Mouse (Mus musculus) heart, postnatal 14 days (tissue): ENCODE results near the gene Myo10. TPM values are rescaled to one million over a fixed set of nuclear protein-coding genes. Genes with fewer than 3 reads are reported as not detected.

Experiments
- DNase-seq, 2 experiments: peaks; one replicate each; pipeline ENCODE4 v3.0.0; 2021 to 2022
- intact Hi-C: fragments of 180-260 bp; cut with DNase I; formaldehyde crosslinking; loops from one replicate; pipeline ENCODE4 v1.15.1; 2025
- total RNA-seq, 2 experiments: library from RNA; stranded (reverse); gene quantifications; 2 replicates each; pipeline ENCODE4 v1.2.3; 2021

The Myo10 gene
- total RNA-seq, 2 experiments from 2014 or later, result 64.7 to 66.9 TPM

GRCm38 (mm10) chr15:25642214-25643058 is 20.1 kb downstream of the Myo10 start:
- intact Hi-C loops, result no loop called here
- DNase-seq, result peak in 1 of 2 experiments; percentile 16

GRCm38 (mm10) chr15:25645862-25646261 is 23.5 kb downstream of the Myo10 start:
- intact Hi-C loops, result no loop called here
- DNase-seq, result no peak

- intact Hi-C loops, result no loop called here
- DNase-seq, result no peak
These were observed 26.0 kb downstream of the Myo10 start for GRCm38 (mm10) chr15:25648287-25648686.

- intact Hi-C loops, result no loop called here
- DNase-seq, result peak; percentile 22 to 51
These were observed 28.0 kb downstream of the Myo10 start for GRCm38 (mm10) chr15:25650371-25650770.

- intact Hi-C loops, result no loop called here
- DNase-seq, result no peak
These were observed 29.5 kb downstream of the Myo10 start for GRCm38 (mm10) chr15:25651820-25652219.

- intact Hi-C loops, result no loop called here
- DNase-seq, result no peak
These were observed 30.0 kb downstream of the Myo10 start for GRCm38 (mm10) chr15:25652368-25652767.

- intact Hi-C loops, result no loop called here
- DNase-seq, result no peak
These were observed 30.6 kb downstream of the Myo10 start for GRCm38 (mm10) chr15:25652933-25653332.

- intact Hi-C loops, result no loop called here
- no peak for DNase-seq
These were observed 31.4 kb downstream of the Myo10 start for GRCm38 (mm10) chr15:25653680-25654079.

- intact Hi-C loops, result no loop called here
- no peak for DNase-seq
These were observed 40.7 kb downstream of the Myo10 start for GRCm38 (mm10) chr15:25662833-25663519.

- no peak for DNase-seq
- intact Hi-C loops, result loop anchor here (5.0 kb wide), 1 partner anchor 42 kb away; no protein-coding TSS in a partner anchor
These were observed 47.2 kb downstream of the Myo10 start for GRCm38 (mm10) chr15:25669283-25670247.

GRCm38 (mm10) chr15:25673231-25673980 is 51.1 kb downstream of the Myo10 start:
- DNase-seq, result no peak
- intact Hi-C loops, result loop anchor here (5.0 kb wide), 1 partner anchor 46 kb away; no protein-coding TSS in a partner anchor

- DNase-seq, result no peak
- intact Hi-C loops, result loop anchor here (5.0 kb wide), 1 partner anchor 47 kb away; no protein-coding TSS in a partner anchor
These were observed 52.0 kb downstream of the Myo10 start for GRCm38 (mm10) chr15:25674099-25674931.

- no peak for DNase-seq
- intact Hi-C loops, result loop anchor here (5.0 kb wide), 1 partner anchor 48 kb away; no protein-coding TSS in a partner anchor
These were observed 52.6 kb downstream of the Myo10 start for GRCm38 (mm10) chr15:25674932-25675250.

GRCm38 (mm10) chr15:25675359-25675758 is 53.0 kb downstream of the Myo10 start:
- intact Hi-C loops, result no loop called here
- no peak for DNase-seq

- DNase-seq, result no peak
- intact Hi-C loops, result no loop called here
These were observed 53.9 kb downstream of the Myo10 start for GRCm38 (mm10) chr15:25676056-25676785.

GRCm38 (mm10) chr15:25679081-25679480 is 56.8 kb downstream of the Myo10 start:
- intact Hi-C loops, result no loop called here
- DNase-seq, result peak; percentile 24 to 41

GRCm38 (mm10) chr15:25679616-25680015 is 57.3 kb downstream of the Myo10 start:
- DNase-seq, result no peak
- intact Hi-C loops, result no loop called here

GRCm38 (mm10) chr15:25680269-25680818 is 58.0 kb downstream of the Myo10 start:
- DNase-seq, result peak in 1 of 2 experiments; percentile 31
- intact Hi-C loops, result no loop called here
